Mouse (Mus musculus) ES-E14 (cell line): Measurements from ENCODE around the gene Unc5b. TPM values are rescaled to one million over a fixed set of nuclear protein-coding genes. Genes with fewer than 3 reads are reported as not detected.

Source experiments
- DNase-seq: peaks from one replicate; pipeline ENCODE4 v3.0.0-alpha.2; 2013; ENCODE audit warnings: low read depth, low spot score
- H3K27ac ChIP-seq: 2 replicates; pipeline ENCODE4 v1.5.1; 2012; ENCODE audit warnings: low read depth, mild to moderate bottlenecking, low read length, moderate library complexity, mixed read lengths; ENCODE audit not compliant: poor library complexity, insufficient read depth, severe bottlenecking
- H3K36me3 ChIP-seq: 2 replicates; pipeline ENCODE4 v1.6.1; 2012; ENCODE audit warnings: mild to moderate bottlenecking, low read length, moderate library complexity, mixed read lengths; ENCODE audit not compliant: control insufficient read depth, poor library complexity, insufficient read depth, severe bottlenecking
- H3K4me1 ChIP-seq, 2 experiments: fragments of 150-350 bp in 1 of 2; sonication (generic) in 1 of 2; 2 replicates each; pipeline ENCODE4 v1.6.1; 2012; ENCODE audit warnings: low read length in 2 of 2, mild to moderate bottlenecking in 1 of 2, mixed read lengths in 1 of 2; ENCODE audit not compliant: control insufficient read depth in 2 of 2, insufficient read depth in 2 of 2, poor library complexity in 1 of 2
- H3K4me3 ChIP-seq, 2 experiments: fragments of 150-350 bp in 1 of 2; sonication (generic) in 1 of 2; 2 replicates each; pipeline ENCODE4 v1.5.1; 2012; ENCODE audit warnings: low read length in 2 of 2, low read depth in 1 of 2, mild to moderate bottlenecking in 1 of 2, mixed read lengths in 1 of 2; ENCODE audit not compliant: insufficient read depth in 1 of 2, poor library complexity in 1 of 2, severe bottlenecking in 1 of 2
- H3K9ac ChIP-seq: 2 replicates; pipeline ENCODE4 v1.6.1; 2012; ENCODE audit warnings: low read depth, mild to moderate bottlenecking, low read length, mixed read lengths; ENCODE audit not compliant: poor library complexity, insufficient read depth, severe bottlenecking
- H3K9me3 ChIP-seq: fragments of 150-350 bp; sonication (generic); 2 replicates; pipeline ENCODE4 v1.6.1; 2012; ENCODE audit warnings: low read depth, mild to moderate bottlenecking, low read length; ENCODE audit not compliant: control insufficient read depth, insufficient read depth
- CHD2 ChIP-seq: IDR thresholded peaks from 2 replicates; pipeline ENCODE4 v1.6.1; 2014; ENCODE audit warnings: mild to moderate bottlenecking, low read depth, low read length, inconsistent platforms
- HCFC1 ChIP-seq: IDR thresholded peaks from 2 replicates; pipeline ENCODE4 v1.6.1; 2012; ENCODE audit warnings: low read length, inconsistent platforms, borderline replicate concordance; ENCODE audit not compliant: insufficient read depth
- MAFK ChIP-seq: IDR thresholded peaks from 2 replicates; pipeline ENCODE4 v1.6.1; 2014; ENCODE audit warnings: mild to moderate bottlenecking, low read depth, low read length, inconsistent platforms; ENCODE audit not compliant: insufficient read depth
- ZC3H11A ChIP-seq: IDR thresholded peaks from 2 replicates; pipeline ENCODE4 v1.6.1; 2012; ENCODE audit warnings: low read depth, mild to moderate bottlenecking, inconsistent platforms, low read length, borderline replicate concordance
- ZNF384 ChIP-seq: IDR thresholded peaks from 2 replicates; pipeline ENCODE4 v1.6.1; 2012; ENCODE audit warnings: low read depth, low read length, inconsistent platforms
- in situ Hi-C, 2 experiments: fragments of 600-800 bp; cut with MboI; formaldehyde crosslinking; loops; one replicate each; pipeline ENCODE4 v1.15.1; 2025; ENCODE audit warnings: low sequenced_read_pairs in 2 of 2, inconsistent platforms in 1 of 2; ENCODE audit not compliant: unreplicated experiment in 2 of 2
- total RNA-seq: library from RNA; depleted of rRNA; stranded (reverse); fragments of 300-350 nt; gene quantifications from 2 replicates; pipeline ENCODE4 v1.2.3, GENCODE M21; 2012

Unc5b gene
- total RNA-seq, 1 experiment = 82.0 TPM

DNA sequence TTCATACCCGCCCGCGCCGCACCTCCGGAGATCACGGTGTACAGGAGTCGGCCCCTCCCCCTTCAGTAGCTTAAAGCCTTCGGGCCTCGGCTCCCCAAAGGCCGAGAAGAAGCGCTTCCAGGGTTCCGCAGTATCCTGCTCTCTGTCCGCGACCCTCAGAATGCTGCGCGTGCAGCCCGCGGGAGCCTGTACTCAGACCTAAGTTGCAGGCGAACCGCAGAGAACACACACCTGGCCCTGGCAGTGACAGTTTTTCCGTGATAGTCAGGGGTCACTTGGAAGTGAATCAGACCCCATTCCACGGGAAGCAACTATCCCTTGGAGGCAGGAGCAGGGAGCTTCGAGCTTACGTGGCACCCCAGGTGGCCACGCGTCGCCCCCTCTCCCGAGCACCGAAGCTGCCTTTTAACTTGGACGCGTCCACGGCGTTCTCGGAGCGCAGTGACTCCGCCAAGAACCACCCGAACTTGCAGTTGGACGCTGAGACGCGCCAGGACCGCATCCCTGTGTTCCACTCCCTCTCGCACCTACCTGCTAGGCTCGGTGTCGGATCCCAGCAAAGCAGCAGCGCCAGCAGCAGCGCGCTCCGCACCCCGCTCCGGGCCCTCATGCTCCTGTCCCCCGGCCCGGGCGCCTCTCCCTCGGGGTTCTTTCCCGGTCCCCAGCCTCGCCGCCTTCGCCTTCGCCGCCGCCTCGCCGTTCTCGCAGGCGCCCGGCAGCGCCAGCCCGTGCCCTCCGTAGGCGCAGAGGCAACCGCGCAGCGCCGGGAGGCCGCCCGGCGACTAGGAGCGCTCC is 628 bp downstream of the Unc5b start:
- Histone ChIP-seq H3K27ac (no peak overlapping the region), H3K4me1 (peaks cover 8 to 31% of the 10 kb centered on the region in 2 experiments), H3K9me3 (no peaks in the 10 kb centered on the region), H3K36me3 (no peaks in the 10 kb centered on the region), H3K4me3 (peak overlapping the region; percentile 63 to 79), H3K9ac (peak overlapping the region; percentile 68)
- TF ChIP-seq ZC3H11A = no peak
- TF ChIP-seq ZNF384 = no peak
- TF ChIP-seq HCFC1 = no peak
- TF ChIP-seq CHD2 = no peak
- TF ChIP-seq MAFK = no peak
- in situ Hi-C loops = no loop called here
- DNase-seq = no peak

DNA sequence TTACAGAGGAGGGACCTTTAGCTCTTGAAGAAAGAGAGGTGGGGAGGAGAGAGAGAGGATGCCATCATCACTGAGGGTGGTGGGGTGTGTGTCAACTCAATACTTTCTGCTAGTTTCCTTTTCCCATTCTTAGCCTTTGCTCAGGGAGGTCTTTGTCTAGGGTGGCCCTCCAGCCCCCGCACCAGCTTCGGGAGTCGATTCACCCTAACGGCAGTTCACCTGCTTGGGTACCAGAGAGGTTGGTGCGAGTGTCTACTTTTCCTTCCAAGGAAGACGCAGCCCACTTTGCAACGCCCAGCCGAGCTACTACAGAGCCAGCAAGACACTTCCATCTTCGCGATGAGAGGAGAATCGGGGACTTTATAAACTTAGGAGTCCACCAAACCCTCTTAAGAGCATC is 1.4 kb downstream of the Unc5b start:
- in situ Hi-C loops = loop anchor here in 1 of 2 experiments (10.0 kb wide), 1 partner anchor 315 kb away; the partner anchor contains the start of gene Sgpl1
- Histone ChIP-seq H3K9ac (no peak overlapping the region), H3K27ac (no peak overlapping the region), H3K9me3 (no peaks in the 10 kb centered on the region), H3K4me3 (peak overlapping the region; percentile 63 to 79), H3K4me1 (peaks cover 8 to 39% of the 10 kb centered on the region in 2 experiments), H3K36me3 (no peaks in the 10 kb centered on the region)
- no peak for TF ChIP-seq HCFC1
- TF ChIP-seq MAFK = no peak
- TF ChIP-seq ZC3H11A = no peak
- no peak for TF ChIP-seq CHD2
- TF ChIP-seq ZNF384 = no peak
- DNase-seq = no peak

DNA sequence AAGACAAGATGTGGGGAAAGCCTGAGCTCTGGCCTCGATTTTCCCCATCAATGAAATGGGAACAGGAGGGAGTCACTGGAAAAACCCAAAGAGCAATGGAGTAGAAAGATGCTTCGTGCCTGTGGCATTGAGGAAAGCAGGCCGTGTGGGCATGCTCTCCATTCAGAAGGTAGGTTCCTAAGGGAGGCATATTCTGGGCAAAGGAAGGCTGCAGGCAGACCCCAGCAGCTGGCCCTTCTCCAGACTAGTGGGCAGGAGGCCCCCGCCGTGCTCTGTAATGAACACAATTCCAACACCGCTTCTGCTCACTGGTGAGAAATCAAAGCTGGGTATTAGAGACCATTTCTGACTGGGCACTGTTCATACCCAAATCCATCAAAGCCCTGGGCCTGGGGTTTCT is 2.3 kb downstream of the Unc5b start:
- Histone ChIP-seq H3K36me3 (no peaks in the 10 kb centered on the region), H3K9me3 (no peaks in the 10 kb centered on the region), H3K27ac (no peak overlapping the region), H3K4me3 (no peak overlapping the region; a peak in 1 of 4 replicates), H3K9ac (no peak overlapping the region), H3K4me1 (peaks cover 8 to 40% of the 10 kb centered on the region in 2 experiments)
- in situ Hi-C loops = loop anchor here in 1 of 2 experiments (10.0 kb wide), 1 partner anchor 316 kb away; the partner anchor contains the start of gene Sgpl1
- TF ChIP-seq ZC3H11A (no peak), MAFK (no peak), ZNF384 (no peak), HCFC1 (no peak), CHD2 (no peak)
- DNase-seq = no peak

- H3K9me3 ChIP-seq = no peaks in the 10 kb centered on the region
- H3K27ac ChIP-seq = no peak overlapping the region
- H3K36me3 ChIP-seq = no peaks in the 10 kb centered on the region
- in situ Hi-C loops = loop anchor here in 1 of 2 experiments (10.0 kb wide), 1 partner anchor 317 kb away; the partner anchor contains the start of gene Sgpl1
- TF ChIP-seq MAFK (no peak), CHD2 (no peak), HCFC1 (no peak), ZNF384 (no peak), ZC3H11A (no peak)
- H3K4me3 ChIP-seq = no peak overlapping the region; a peak in 2 of 4 replicates
- peaks cover 8 to 42% of the 10 kb centered on the region in 2 experiments for H3K4me1 ChIP-seq
- DNase-seq = no peak
- no peak overlapping the region for H3K9ac ChIP-seq
These were observed 3.3 kb downstream of the Unc5b start for GRCm38 (mm10) chr10:60827901-60828670.
